Mouse (Mus musculus): ENCODE results near the gene Mylpf. TPM values are rescaled to one million over a fixed set of nuclear protein-coding genes. Genes with fewer than 3 reads are reported as not detected.
A peak's percentile ranks its signal among the peaks of the same experiment; 100 is the strongest.

Gene Mylpf
- polyA plus RNA-seq, 1 experiment from 2014 or later = 17.0 TPM

GRCm38 (mm10) chr7:127207374-127208294 is 1.1 kb upstream of the Mylpf start:
- H3K4me2 ChIP-seq = peak overlapping the region; percentile 98
- no peaks in the 10 kb centered on the region for H3K9me3 ChIP-seq
- ATAC-seq (ENCODE audit: extremely low read depth, insufficient number of reproducible peaks, low FRiP score, low TSS enrichment) = no peak
- peaks cover 26% of the 10 kb centered on the region for H3K36me3 ChIP-seq
- under 1% methylated on average over 52 of the region's 53 CpGs for WGBS
- H3K27ac ChIP-seq (replicated peaks) = peak overlapping the region; percentile 94
- peak overlapping the region; percentile 97 for H3K9ac ChIP-seq
- no peaks in the 10 kb centered on the region for H3K27me3 ChIP-seq (replicated peaks)
- H3K4me3 ChIP-seq = peak overlapping the region; percentile 97
- H3K4me1 ChIP-seq = peaks cover 49% of the 10 kb centered on the region

- no peak; the same call in 1 of the 2 replicates for ATAC-seq (ENCODE audit: extremely low read depth, insufficient number of reproducible peaks, low FRiP score, low TSS enrichment)
- Histone ChIP-seq H3K4me2 (peak within 1 kb of the TSS; percentile 98), H3K4me1 (peaks cover 49% of the 10 kb centered on the region), H3K36me3 (peaks cover 20% of the 10 kb centered on the region), H3K9ac (peak within 1 kb of the TSS; percentile 97), H3K9me3 (no peaks in the 10 kb centered on the region), H3K27me3 (replicated peaks) (no peaks in the 10 kb centered on the region), H3K4me3 (peak within 1 kb of the TSS; percentile 97), H3K27ac (replicated peaks) (peak within 1 kb of the TSS; percentile 94)
- WGBS = 0% methylated on average over 30 of the region's 44 CpGs
These were observed 466 bp upstream of the Mylpf start, which contains the start of gene Tbc1d10b for GRCm38 (mm10) chr7:127208295-127208552. Gene Tbc1d10b, minus strand, starts transcription at chr7:127208468.

- 0 out of 2 replicates have a peak, but pooled peaks cover 6% of the 10 kb centered on the region for H3K27me3 ChIP-seq (replicated peaks)
- no peak for ATAC-seq (ENCODE audit: extremely low read depth, insufficient number of reproducible peaks, low FRiP score, low TSS enrichment)
- H3K4me3 ChIP-seq = peak overlapping the region; percentile 97
- peak overlapping the region; percentile 94 for H3K27ac ChIP-seq (replicated peaks)
- H3K9me3 ChIP-seq = no peaks in the 10 kb centered on the region
- peak overlapping the region; percentile 98 for H3K4me2 ChIP-seq
- H3K4me1 ChIP-seq = peaks cover 55% of the 10 kb centered on the region
- WGBS = 76% methylated on average over 5 of the region's 5 CpGs
- peaks cover 6% of the 10 kb centered on the region for H3K36me3 ChIP-seq
- peak overlapping the region; percentile 71 for H3K9ac ChIP-seq
These were observed 1.2 kb downstream of the Mylpf start for GRCm38 (mm10) chr7:127209851-127210250.

- ATAC-seq (ENCODE audit: extremely low read depth, insufficient number of reproducible peaks, low FRiP score, low TSS enrichment) = no peak
- 0 out of 2 replicates have a peak, but pooled peaks cover 6% of the 10 kb centered on the region for H3K27me3 ChIP-seq (replicated peaks)
These were observed 1.6 kb downstream of the Mylpf start for GRCm38 (mm10) chr7:127210266-127210665.

GRCm38 (mm10) chr7:127211014-127211745 is 2.5 kb downstream of the Mylpf start:
- no peak overlapping the region for H3K4me2 ChIP-seq
- peak overlapping the region; percentile 58 for H3K9ac ChIP-seq
- H3K36me3 ChIP-seq = no peaks in the 10 kb centered on the region
- peak overlapping the region; percentile 24; the same call in 1 of the 2 replicates for H3K27ac ChIP-seq (replicated peaks)
- peaks cover 55% of the 10 kb centered on the region for H3K4me1 ChIP-seq
- no peaks in the 10 kb centered on the region for H3K9me3 ChIP-seq
- no peak overlapping the region for H3K4me3 ChIP-seq
- H3K27me3 ChIP-seq (replicated peaks) = 0 out of 2 replicates have a peak, but pooled peaks cover 6% of the 10 kb centered on the region
- WGBS = 57% methylated on average over 5 of the region's 5 CpGs
- ATAC-seq (ENCODE audit: extremely low read depth, insufficient number of reproducible peaks, low FRiP score, low TSS enrichment) = no peak

More at GRCm38 (mm10) chr7:127210266-127210665, 1.6 kb downstream of the Mylpf start:
- no peak overlapping the region for H3K4me3 ChIP-seq
- H3K9ac ChIP-seq = peak overlapping the region; percentile 11; the same call in 1 of the 2 replicates
- H3K4me2 ChIP-seq = no peak overlapping the region
- H3K36me3 ChIP-seq = peaks cover 2% of the 10 kb centered on the region
- no peaks in the 10 kb centered on the region for H3K9me3 ChIP-seq
- peaks cover 55% of the 10 kb centered on the region for H3K4me1 ChIP-seq
- 88% methylated on average over 4 of the region's 4 CpGs for WGBS
- no peak overlapping the region for H3K27ac ChIP-seq (replicated peaks)

GRCm38 (mm10) chr7:127212432-127213250 is 4.0 kb downstream of the Mylpf start:
- WGBS = 84% methylated on average over 12 of the region's 12 CpGs
- Histone ChIP-seq H3K4me1 (peaks cover 57% of the 10 kb centered on the region), H3K9me3 (no peaks in the 10 kb centered on the region)

GRCm38 (mm10) chr7:127213485-127213884 is 4.8 kb downstream of the Mylpf start:
- Histone ChIP-seq H3K4me1 (peaks cover 66% of the 10 kb centered on the region), H3K4me3 (no peak overlapping the region), H3K9me3 (no peaks in the 10 kb centered on the region), H3K4me2 (no peak overlapping the region), H3K9ac (no peak overlapping the region), H3K27me3 (replicated peaks) (0 out of 2 replicates have a peak, but pooled peaks cover 6% of the 10 kb centered on the region), H3K36me3 (no peaks in the 10 kb centered on the region), H3K27ac (replicated peaks) (no peak overlapping the region)
- 37% methylated on average over 7 of the region's 7 CpGs for WGBS
- no peak for ATAC-seq (ENCODE audit: extremely low read depth, insufficient number of reproducible peaks, low FRiP score, low TSS enrichment)

More at GRCm38 (mm10) chr7:127212432-127213250, 4.0 kb downstream of the Mylpf start:
- no peaks in the 10 kb centered on the region for H3K36me3 ChIP-seq
- 0 out of 2 replicates have a peak, but pooled peaks cover 6% of the 10 kb centered on the region for H3K27me3 ChIP-seq (replicated peaks)
- no peak overlapping the region for H3K4me2 ChIP-seq
- no peak for ATAC-seq (ENCODE audit: extremely low read depth, insufficient number of reproducible peaks, low FRiP score, low TSS enrichment)
- no peak overlapping the region for H3K4me3 ChIP-seq
- no peak overlapping the region for H3K9ac ChIP-seq
- no peak overlapping the region for H3K27ac ChIP-seq (replicated peaks)

GRCm38 (mm10) chr7:127213930-127214329 is 5.2 kb downstream of the Mylpf start:
- H3K9ac ChIP-seq = peak overlapping the region; percentile 82
- no peak for ATAC-seq (ENCODE audit: extremely low read depth, insufficient number of reproducible peaks, low FRiP score, low TSS enrichment)
- peak overlapping the region; percentile 73 for H3K4me2 ChIP-seq
- no peaks in the 10 kb centered on the region for H3K36me3 ChIP-seq
- 53% methylated on average over 12 of the region's 12 CpGs for WGBS
- H3K4me1 ChIP-seq = peaks cover 69% of the 10 kb centered on the region
- no peak overlapping the region for H3K27ac ChIP-seq (replicated peaks)
- peak overlapping the region; percentile 53; the same call in 1 of the 2 replicates for H3K4me3 ChIP-seq
- H3K27me3 ChIP-seq (replicated peaks) = 0 out of 2 replicates have a peak, but pooled peaks cover 6% of the 10 kb centered on the region
- H3K9me3 ChIP-seq = no peaks in the 10 kb centered on the region

- Histone ChIP-seq H3K4me3 (peak overlapping the region; percentile 53), H3K4me1 (peaks cover 65% of the 10 kb centered on the region), H3K4me2 (peak overlapping the region; percentile 73), H3K27me3 (replicated peaks) (0 out of 2 replicates have a peak, but pooled peaks cover 6% of the 10 kb centered on the region), H3K9ac (peak overlapping the region; percentile 82), H3K9me3 (no peaks in the 10 kb centered on the region), H3K27ac (replicated peaks) (peak overlapping the region; percentile 24), H3K36me3 (no peaks in the 10 kb centered on the region)
- no peak for ATAC-seq (ENCODE audit: extremely low read depth, insufficient number of reproducible peaks, low FRiP score, low TSS enrichment)
- WGBS = 32% methylated on average over 21 of the region's 21 CpGs
These were observed 5.8 kb downstream of the Mylpf start for GRCm38 (mm10) chr7:127214521-127214920.

- WGBS = 21% methylated on average over 33 of the region's 33 CpGs
- Histone ChIP-seq H3K36me3 (no peaks in the 10 kb centered on the region), H3K9ac (peak overlapping the region; percentile 82), H3K9me3 (no peaks in the 10 kb centered on the region), H3K4me3 (peak overlapping the region; percentile 53), H3K27me3 (replicated peaks) (0 out of 2 replicates have a peak, but pooled peaks cover 6% of the 10 kb centered on the region), H3K27ac (replicated peaks) (peak overlapping the region; percentile 24), H3K4me1 (peaks cover 60% of the 10 kb centered on the region), H3K4me2 (peak overlapping the region; percentile 73)
- ATAC-seq (ENCODE audit: extremely low read depth, insufficient number of reproducible peaks, low FRiP score, low TSS enrichment) = no peak
These were observed 6.5 kb downstream of the Mylpf start for GRCm38 (mm10) chr7:127214981-127215871.

Measured in heart, embryonic 13.5 days (tissue).